Mouse (Mus musculus): ENCODE measurements around the gene Slit3.

GRCm38 (mm10) chr11:35526219-35526762, 405.3 kb downstream of the Slit3 start:
- TF ChIP-seq FLI1 (IDR thresholded peaks at IDR 0.05; ENCODE audit: low read length) (no peak), GATA1 (IDR thresholded peaks at IDR 0.05; ENCODE audit: borderline replicate concordance, low read length) (no peak)
